Comparison of ENCODE assay signal across 8 mouse cellular contexts in genomic region chr2:179681386-179681785, GRCm38 (mm10).
DNase-seq lines count a peak whose midpoint lies in the region; ATAC-seq and TF ChIP-seq lines count a peak whose summit lies in the region.
"Had no signal": no experiment of that assay in that cellular context is flagged by ENCODE, and none has a peak within 500 bp of the region (broad histone marks: within the 10 kb centered on the region; RNA-seq: fewer than 3 reads in every experiment).

No protein-coding gene starts in this region.

- no peaks in the 10 kb centered on the region for H3K9me3 ChIP-seq in kidney, embryonic 16.5 days (ENCODE audit: low read length)

- TF ChIP-seq POLR2A in kidney, adult 2 months (IDR thresholded peaks at IDR 0.05; ENCODE audit: low read depth, low read length), result no peak

- DNase-seq in kidney, adult 2 months, result peak; percentile 12
- peak; percentile 44 for DNase-seq in ES-CJ7 (ENCODE audit: low read depth, low spot score)
- peak; percentile 5 for DNase-seq in WW6 (ENCODE audit: low read depth, low spot score)
- DNase-seq in kidney, postnatal 10 days, result peak; percentile 57
- DNase-seq in right cerebral cortex, postnatal 14 days, result peak; percentile 39
- no peak for DNase-seq in B cell, adult 2 months

- WGBS in kidney, adult 2 months, result 74% methylated on average over 1 of the region's 1 CpGs
- 83% methylated on average over 1 of the region's 1 CpGs for WGBS in kidney, embryonic 16.5 days

- peak; percentile 64 for TF ChIP-seq CTCF in kidney, adult 2 months (conservative IDR thresholded peaks at IDR 0.05; ENCODE audit: insufficient read depth, insufficient read length, low read depth, low read length)

- H3K27ac ChIP-seq in kidney, adult 2 months (ENCODE audit: insufficient read depth, low read depth, low read length), result no peak overlapping the region
- H3K27ac ChIP-seq in kidney, embryonic 16.5 days (ENCODE audit: low read length), result no peak overlapping the region

- no peaks in the 10 kb centered on the region for H3K4me1 ChIP-seq in kidney, adult 2 months (ENCODE audit: control insufficient read depth, insufficient read depth, low read length)
- H3K4me1 ChIP-seq in kidney, embryonic 16.5 days (ENCODE audit: insufficient read depth, low read length), result no peaks in the 10 kb centered on the region

- no peak overlapping the region for H3K4me2 ChIP-seq in kidney, embryonic 16.5 days (replicated peaks; ENCODE audit: low read depth, low read length)

- no peak for ATAC-seq in kidney, embryonic 16.5 days (ENCODE audit: low FRiP score, low TSS enrichment)

- no peak overlapping the region for H3K4me3 ChIP-seq in kidney, adult 2 months (ENCODE audit: insufficient read depth, low read depth, low read length)
- H3K4me3 ChIP-seq in kidney, embryonic 16.5 days (ENCODE audit: low read length), result no peak overlapping the region
- H3K4me3 ChIP-seq: myocyte had no signal

- no peaks in the 10 kb centered on the region for H3K27me3 ChIP-seq in kidney, adult 2 months (replicated peaks; ENCODE audit: control insufficient read depth, insufficient read depth, low read length)
- no peaks in the 10 kb centered on the region for H3K27me3 ChIP-seq in kidney, embryonic 16.5 days (ENCODE audit: insufficient read depth, low read length)

- no peak overlapping the region for H3K9ac ChIP-seq in kidney, embryonic 16.5 days (replicated peaks; ENCODE audit: low read length)

- no peaks in the 10 kb centered on the region for H3K36me3 ChIP-seq in kidney, adult 2 months (ENCODE audit: control insufficient read depth, insufficient read depth, low read length)
- no peaks in the 10 kb centered on the region for H3K36me3 ChIP-seq in kidney, embryonic 16.5 days (ENCODE audit: insufficient read depth, low read length)

Comparison
In these comparisons a context has a peak if more than half of its experiments do, and no peak if none do; other contexts are left out.
1. DNase-seq: peak in kidney, adult 2 months (single experiment), ES-CJ7 (single experiment), WW6 (single experiment), kidney, postnatal 10 days (single experiment) and right cerebral cortex, postnatal 14 days (single experiment); none in B cell, adult 2 months (0 of 2).